Mouse (Mus musculus): ENCODE results near the gene Siae.

Gene Siae

DNA sequence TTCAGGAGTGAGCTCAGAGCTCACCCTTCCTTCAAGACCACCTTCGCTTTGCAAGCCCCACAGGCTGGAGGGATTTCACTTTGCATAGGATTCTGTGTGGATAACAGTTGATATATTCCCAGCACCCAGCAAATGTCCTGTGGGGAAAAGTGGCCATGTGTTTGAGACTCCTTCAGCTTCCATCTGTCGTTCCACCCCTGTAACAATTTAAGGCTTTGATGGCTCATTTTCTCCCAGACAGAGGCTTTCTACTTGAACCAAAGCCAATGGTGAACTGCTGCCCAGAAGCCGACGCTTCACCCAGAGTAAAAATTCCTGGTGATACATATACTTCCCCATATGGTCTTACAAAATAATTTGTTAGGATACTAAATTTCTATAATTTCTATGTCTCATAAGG, 119.8 kb downstream of the Siae start:
- DNase-seq (ENCODE audit: low spot score in 2 of 2): no peak

GRCm38 (mm10) chr9:37681123-37681522, 125.6 kb downstream of the Siae start:
- no peak for DNase-seq (ENCODE audit: low spot score in 2 of 2)

- no peak for DNase-seq (ENCODE audit: low spot score in 2 of 2)
Measured at GRCm38 (mm10) chr9:37687288-37687940, 131.9 kb downstream of the Siae start.

GRCm38 (mm10) chr9:37687941-37688303, 132.4 kb downstream of the Siae start:
- DNase-seq (ENCODE audit: low spot score in 2 of 2): no peak

- no peak for DNase-seq (ENCODE audit: low spot score in 2 of 2)
Measured at GRCm38 (mm10) chr9:37689970-37690686, 134.6 kb downstream of the Siae start.

All from spleen, postnatal 4 days (tissue).